Mouse (Mus musculus): ENCODE results near the gene Mkln1. TPM values are rescaled to one million over a fixed set of nuclear protein-coding genes. Genes with fewer than 3 reads are reported as not detected.
A peak's percentile ranks its signal among the peaks of the same experiment; 100 is the strongest.

Gene Mkln1
- total RNA-seq, 2 experiments from 2014 or later: 91.8 to 126 TPM

DNA sequence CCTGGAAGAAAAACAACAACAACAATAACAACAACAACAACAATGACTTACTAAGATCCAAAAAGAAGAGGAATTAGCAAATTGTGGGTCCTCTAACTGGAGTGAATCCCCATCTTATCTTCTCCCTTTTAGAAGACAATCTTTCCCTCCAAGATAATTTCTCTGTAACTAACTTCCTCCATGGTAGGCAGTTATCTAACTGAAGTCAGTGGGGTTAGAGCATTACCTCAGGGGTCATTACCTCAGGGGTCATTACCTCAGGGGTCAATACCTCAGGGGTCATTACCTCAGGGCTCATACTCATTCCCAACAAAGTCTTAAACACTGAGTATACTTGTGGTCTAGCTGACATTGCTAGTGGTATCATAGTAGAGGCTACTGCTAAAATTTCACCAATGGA, 1.2 kb upstream of the Mkln1 start:
- ATAC-seq (replicated peaks; ENCODE audit: low FRiP score, poor library complexity, severe bottlenecking): no peak

- peak; percentile 62 for ATAC-seq (replicated peaks; ENCODE audit: low FRiP score, poor library complexity, severe bottlenecking)
Measured at GRCm38 (mm10) chr6:31397775-31398430, 632 bp upstream of the Mkln1 start.

DNA sequence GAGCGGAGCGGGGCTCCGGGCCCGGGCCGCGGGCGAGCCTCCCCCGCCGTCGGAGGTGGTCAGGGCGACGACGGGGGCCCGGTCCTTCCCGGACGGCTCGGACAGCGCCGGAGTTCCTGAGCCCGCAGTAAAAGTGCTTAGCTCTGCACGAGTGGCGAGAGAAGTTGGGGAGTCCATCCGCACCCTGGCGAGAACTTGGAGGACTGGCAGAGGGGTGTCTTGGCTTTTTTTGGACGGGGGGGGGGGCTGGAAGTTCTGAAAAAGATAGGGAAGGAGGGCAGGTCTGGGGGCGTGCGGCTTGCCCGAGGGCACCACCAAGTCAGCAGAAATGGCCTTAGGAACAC, 643 bp downstream of the Mkln1 start:
- ATAC-seq (replicated peaks; ENCODE audit: low FRiP score, poor library complexity, severe bottlenecking): 0 out of 2 replicates have a peak, but pooled peaks have one; percentile 8

DNA sequence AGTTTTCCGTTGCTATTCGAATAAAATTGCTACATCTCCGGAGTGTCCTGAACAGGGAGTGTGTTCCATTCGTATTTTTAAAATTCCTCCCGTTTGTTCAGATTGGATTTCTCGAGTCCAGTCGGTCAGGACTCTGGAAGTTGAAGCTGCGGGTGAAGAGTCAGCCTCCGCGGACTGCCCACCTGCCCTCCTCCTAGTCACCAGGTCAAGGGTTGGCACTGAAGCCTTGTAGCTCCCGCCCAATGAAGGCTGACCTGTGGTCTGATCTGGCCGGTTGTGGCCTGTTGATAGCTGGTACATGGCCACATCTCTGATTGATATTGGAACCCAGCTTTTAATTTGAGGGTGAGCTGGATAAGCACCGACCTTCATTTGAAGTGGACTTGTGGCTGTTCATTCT, 1.0 kb downstream of the Mkln1 start:
- ATAC-seq (replicated peaks; ENCODE audit: low FRiP score, poor library complexity, severe bottlenecking): peak; percentile 62

- no peak for ATAC-seq (replicated peaks; ENCODE audit: low FRiP score, poor library complexity, severe bottlenecking)
Measured at GRCm38 (mm10) chr6:31411017-31411416, 12.5 kb downstream of the Mkln1 start.

- no peak for ATAC-seq (replicated peaks; ENCODE audit: low FRiP score, poor library complexity, severe bottlenecking)
Measured at GRCm38 (mm10) chr6:31412487-31412886, 14.0 kb downstream of the Mkln1 start.

DNA sequence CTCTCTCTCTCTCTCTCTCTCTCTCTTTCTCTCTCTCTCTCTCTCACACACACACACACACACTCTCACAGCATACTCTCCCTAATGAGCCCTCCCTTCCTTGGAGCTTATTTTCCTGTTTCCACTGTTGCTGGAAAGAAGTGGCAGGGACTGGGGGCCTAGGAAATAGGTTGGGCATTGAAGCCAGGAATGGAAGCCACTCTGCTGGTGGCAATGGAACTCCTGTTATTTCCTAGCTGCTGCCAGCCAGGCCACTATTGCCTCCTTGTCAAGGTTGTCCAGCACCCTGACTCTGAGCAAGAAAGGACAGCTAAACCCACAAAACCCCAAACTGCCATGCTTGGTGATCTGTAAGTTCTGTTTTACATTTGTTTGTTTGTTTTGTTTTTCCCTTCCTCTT, 15.0 kb downstream of the Mkln1 start:
- ATAC-seq (replicated peaks; ENCODE audit: low FRiP score, poor library complexity, severe bottlenecking): no peak

- no peak for ATAC-seq (replicated peaks; ENCODE audit: low FRiP score, poor library complexity, severe bottlenecking)
Measured at GRCm38 (mm10) chr6:31414303-31414702, 15.8 kb downstream of the Mkln1 start.

- no peak for ATAC-seq (replicated peaks; ENCODE audit: low FRiP score, poor library complexity, severe bottlenecking)
Measured at GRCm38 (mm10) chr6:31425428-31425827, 26.9 kb downstream of the Mkln1 start.

DNA sequence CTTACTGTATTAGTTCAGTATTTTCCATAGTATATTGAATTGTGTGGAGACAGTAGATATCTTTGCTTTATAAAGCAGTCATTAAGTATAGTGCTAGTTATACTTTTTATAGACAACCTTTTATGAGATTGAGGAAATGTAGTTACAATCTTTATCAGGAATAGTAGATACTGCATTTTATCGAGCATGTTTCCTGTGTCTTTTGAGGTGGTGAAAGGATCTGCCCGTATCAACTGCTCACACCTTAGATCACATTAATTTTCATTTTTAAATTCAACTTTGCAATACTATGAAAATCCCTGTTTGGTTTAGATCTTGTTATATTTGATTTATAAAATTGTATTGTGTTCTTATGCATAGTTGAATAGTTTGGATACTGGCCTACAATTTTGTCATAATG, 38.7 kb downstream of the Mkln1 start:
- ATAC-seq (replicated peaks; ENCODE audit: low FRiP score, poor library complexity, severe bottlenecking): no peak

- ATAC-seq (replicated peaks; ENCODE audit: low FRiP score, poor library complexity, severe bottlenecking): no peak
Measured at GRCm38 (mm10) chr6:31445258-31445657, 46.7 kb downstream of the Mkln1 start.

- peak; percentile 70 for ATAC-seq (replicated peaks; ENCODE audit: low FRiP score, poor library complexity, severe bottlenecking)
Measured at GRCm38 (mm10) chr6:31453735-31454134, 55.2 kb downstream of the Mkln1 start.

GRCm38 (mm10) chr6:31455376-31455775, 56.8 kb downstream of the Mkln1 start:
- no peak for ATAC-seq (replicated peaks; ENCODE audit: low FRiP score, poor library complexity, severe bottlenecking)

DNA sequence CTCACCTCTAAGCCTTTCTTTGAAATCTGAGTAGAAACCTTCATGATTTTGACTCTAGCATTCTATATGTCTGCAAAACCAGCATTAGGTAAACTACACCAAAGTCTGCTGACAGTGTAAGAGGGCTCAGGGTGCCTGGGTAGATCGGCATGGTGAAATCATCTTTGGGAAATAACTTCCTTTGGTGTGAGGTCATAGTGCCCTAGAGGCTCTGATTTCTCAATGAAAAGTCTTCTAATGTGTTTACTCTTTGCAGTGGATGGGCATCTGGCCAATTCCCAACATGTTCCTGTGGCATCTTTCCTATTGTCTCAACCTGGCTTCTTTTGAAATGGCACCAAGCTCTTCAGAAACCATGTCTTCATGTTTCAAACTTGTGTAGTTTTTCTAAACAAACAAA, 58.5 kb downstream of the Mkln1 start:
- no peak for ATAC-seq (replicated peaks; ENCODE audit: low FRiP score, poor library complexity, severe bottlenecking)

DNA sequence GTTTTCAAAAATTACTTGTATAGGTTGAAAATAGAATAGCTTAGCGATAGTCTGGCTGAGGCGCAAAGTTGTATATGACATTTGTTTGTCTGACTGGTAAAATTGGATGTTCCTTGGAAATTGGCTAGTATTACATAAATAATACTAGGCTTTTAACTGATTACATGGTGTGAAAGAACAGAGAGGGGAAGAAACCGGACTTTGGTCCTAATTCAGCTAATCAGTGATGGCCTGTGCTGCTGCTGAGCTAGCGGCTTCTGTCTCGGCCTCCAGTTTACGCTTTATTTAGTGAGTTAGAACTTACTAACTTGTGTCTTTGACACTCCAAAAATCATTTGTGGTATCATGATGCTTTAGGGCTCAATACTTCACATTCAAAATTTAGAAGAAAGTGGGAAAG, 70.9 kb downstream of the Mkln1 start:
- ATAC-seq (replicated peaks; ENCODE audit: low FRiP score, poor library complexity, severe bottlenecking): no peak

- no peak for ATAC-seq (replicated peaks; ENCODE audit: low FRiP score, poor library complexity, severe bottlenecking)
Measured at GRCm38 (mm10) chr6:31478221-31478620, 79.7 kb downstream of the Mkln1 start.

- no peak for ATAC-seq (replicated peaks; ENCODE audit: low FRiP score, poor library complexity, severe bottlenecking)
Measured at GRCm38 (mm10) chr6:31480008-31480407, 81.5 kb downstream of the Mkln1 start.

GRCm38 (mm10) chr6:31486601-31487000, 88.1 kb downstream of the Mkln1 start:
- no peak for ATAC-seq (replicated peaks; ENCODE audit: low FRiP score, poor library complexity, severe bottlenecking)

DNA sequence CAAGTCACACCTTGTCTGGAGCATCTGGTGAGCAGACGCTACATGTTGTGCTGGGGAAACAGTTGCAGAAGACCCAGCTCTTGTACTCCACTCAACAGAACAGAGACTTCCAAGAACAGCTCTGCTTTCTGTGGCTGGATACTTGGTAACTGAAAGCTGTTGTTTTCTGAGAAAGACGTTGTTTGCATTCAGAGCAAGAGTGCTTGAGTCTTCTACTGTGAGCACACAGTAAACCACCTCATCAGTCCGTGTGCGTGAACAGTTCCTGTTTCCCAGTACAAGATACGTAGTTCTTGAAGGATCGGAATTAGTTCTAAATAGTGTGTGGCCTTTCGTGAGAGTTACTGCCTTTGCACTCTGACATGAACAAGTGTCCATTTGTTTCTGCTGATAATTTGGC, 91.4 kb downstream of the Mkln1 start:
- no peak for ATAC-seq (replicated peaks; ENCODE audit: low FRiP score, poor library complexity, severe bottlenecking)

DNA sequence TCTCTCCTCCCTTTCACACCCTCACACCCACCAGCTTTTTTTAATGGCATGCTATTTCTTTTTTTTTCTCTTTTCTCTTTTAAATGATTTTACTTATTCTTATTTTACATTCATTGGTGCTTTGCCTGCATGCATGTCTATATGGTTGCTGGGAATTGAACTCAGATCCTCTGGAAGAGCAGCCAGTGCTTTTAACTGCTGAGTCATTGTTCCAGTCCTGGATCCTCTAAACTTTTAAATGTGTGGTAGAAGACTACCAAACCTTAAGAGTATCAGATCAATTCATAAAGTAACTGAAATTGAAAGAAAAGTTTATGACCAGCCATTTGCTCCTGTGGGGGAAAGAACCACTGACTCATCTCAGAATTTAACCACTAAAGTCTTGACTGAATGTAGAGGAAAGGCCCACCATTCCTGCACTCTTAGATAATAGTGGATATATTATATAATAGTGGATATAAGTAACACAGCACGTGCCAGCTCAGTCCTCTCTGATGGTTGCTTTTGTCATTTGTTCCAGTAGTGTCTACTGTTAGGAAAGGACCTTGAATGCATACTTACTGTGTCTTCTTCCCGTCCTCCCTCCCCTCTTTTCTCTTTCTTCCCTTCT, 96.7 kb downstream of the Mkln1 start:
- ATAC-seq (replicated peaks; ENCODE audit: low FRiP score, poor library complexity, severe bottlenecking): no peak

- no peak for ATAC-seq (replicated peaks; ENCODE audit: low FRiP score, poor library complexity, severe bottlenecking)
Measured at GRCm38 (mm10) chr6:31496227-31496626, 97.7 kb downstream of the Mkln1 start.

DNA sequence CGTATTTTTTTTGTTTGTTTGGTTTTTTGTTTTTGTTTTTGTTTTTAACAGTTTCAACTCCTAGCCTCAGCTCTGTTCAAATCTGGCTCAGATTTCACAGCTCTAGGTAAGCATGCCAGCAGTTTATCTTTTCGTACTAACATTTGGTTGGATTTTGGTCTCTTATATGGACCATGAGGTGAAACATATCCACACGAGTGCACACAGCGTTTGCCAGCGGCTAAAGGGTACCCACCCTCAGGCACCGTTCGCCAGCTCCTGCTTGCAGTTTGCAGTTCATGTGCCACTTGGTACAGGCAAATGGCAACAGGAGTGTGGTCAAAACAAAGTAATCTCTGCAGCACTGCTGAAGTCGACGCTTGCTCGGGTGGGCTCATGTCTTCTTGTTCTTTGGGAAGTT, 101.3 kb downstream of the Mkln1 start:
- no peak for ATAC-seq (replicated peaks; ENCODE audit: low FRiP score, poor library complexity, severe bottlenecking)
